ENCODE assay signal across 13 mouse cellular contexts in genomic region chr1:135130376-135131018, GRCm38 (mm10). TPM values are rescaled to one million over a fixed set of nuclear protein-coding genes. Genes with fewer than 3 reads are reported as not detected.
A peak's percentile ranks its signal among the peaks of the same experiment; 100 is the strongest.
DNase-seq lines count a peak whose midpoint lies in the region; ATAC-seq and TF ChIP-seq lines count a peak whose summit lies in the region.
"Had no signal": no experiment of that assay in that cellular context is flagged by ENCODE, and none has a peak within 500 bp of the region (broad histone marks: within the 10 kb centered on the region; RNA-seq: fewer than 3 reads in every experiment).

No protein-coding gene starts in this region.

- H3K9ac ChIP-seq in lung, embryonic 15.5 days: no peak overlapping the region
- H3K9ac ChIP-seq in liver, embryonic 15.5 days: no peak overlapping the region
- no peak overlapping the region for H3K9ac ChIP-seq in hindbrain, embryonic 14.5 days
- H3K9ac ChIP-seq: forebrain, embryonic 13.5 days; midbrain, embryonic 13.5 days; neural tube, embryonic 13.5 days had no signal

- no peak overlapping the region for H3K4me3 ChIP-seq in lung, embryonic 15.5 days
- peak overlapping the region; percentile 52 for H3K4me3 ChIP-seq in E14TG2a.4 (replicated peaks; ENCODE audit: low read length)
- no peak overlapping the region for H3K4me3 ChIP-seq in liver, embryonic 15.5 days (replicated peaks)
- no peak overlapping the region for H3K4me3 ChIP-seq in hindbrain, embryonic 14.5 days (replicated peaks; ENCODE audit: low read length)
- H3K4me3 ChIP-seq: forebrain, embryonic 13.5 days; midbrain, embryonic 13.5 days; neural tube, embryonic 13.5 days had no signal

- H3K9me3 ChIP-seq in lung, embryonic 15.5 days: no peaks in the 10 kb centered on the region
- H3K9me3 ChIP-seq in E14TG2a.4 (ENCODE audit: low read length): no peaks in the 10 kb centered on the region
- no peaks in the 10 kb centered on the region for H3K9me3 ChIP-seq in liver, embryonic 15.5 days (replicated peaks)
- no peaks in the 10 kb centered on the region for H3K9me3 ChIP-seq in hindbrain, embryonic 14.5 days (ENCODE audit: control insufficient read depth, low read length)
- H3K9me3 ChIP-seq: forebrain, embryonic 13.5 days; midbrain, embryonic 13.5 days; neural tube, embryonic 13.5 days had no signal

- 57% methylated on average over 2 of the region's 2 CpGs for WGBS in lung, embryonic 15.5 days
- 10% methylated on average over 2 of the region's 2 CpGs for WGBS in liver, embryonic 15.5 days (ENCODE audit: insufficient replicate concordance)
- WGBS in hindbrain, embryonic 14.5 days: 70% methylated on average over 2 of the region's 2 CpGs

- H3K36me3 ChIP-seq in lung, embryonic 15.5 days: no peaks in the 10 kb centered on the region
- peaks cover 6% of the 10 kb centered on the region; the same call in 1 of the 2 replicates for H3K36me3 ChIP-seq in E14TG2a.4 (ENCODE audit: insufficient read depth, low read length)
- no peaks in the 10 kb centered on the region for H3K36me3 ChIP-seq in liver, embryonic 15.5 days (replicated peaks)
- no peaks in the 10 kb centered on the region for H3K36me3 ChIP-seq in hindbrain, embryonic 14.5 days (replicated peaks; ENCODE audit: control insufficient read depth, insufficient read depth)
- H3K36me3 ChIP-seq: midbrain, embryonic 13.5 days; neural tube, embryonic 13.5 days had no signal

- peaks cover 22% of the 10 kb centered on the region for H3K4me1 ChIP-seq in lung, embryonic 15.5 days
- H3K4me1 ChIP-seq in E14TG2a.4 (replicated peaks; ENCODE audit: low read depth, low read length): peaks cover 73% of the 10 kb centered on the region
- H3K4me1 ChIP-seq in liver, embryonic 15.5 days (replicated peaks): peaks cover 50% of the 10 kb centered on the region
- 0 out of 2 replicates have a peak, but pooled peaks cover 3% of the 10 kb centered on the region for H3K4me1 ChIP-seq in hindbrain, embryonic 14.5 days (replicated peaks; ENCODE audit: control insufficient read depth, insufficient read depth, low read length)

- no peak for DNase-seq in lung, postnatal 25 days (ENCODE audit: low spot score)
- peak; percentile 30 for DNase-seq in MEL-GATA-1-ER (ENCODE audit: extremely low read depth, low read depth)
- DNase-seq in adrenal gland, postnatal 25 days: no peak
- no peak for DNase-seq in hindbrain, embryonic 14.5 days (ENCODE audit: low spot score)
- DNase-seq: cerebellum, adult 9-10 months; retina, postnatal 1 day had no signal

- ATAC-seq in lung, embryonic 15.5 days (ENCODE audit: borderline replicate concordance, extremely low read depth, low FRiP score, low TSS enrichment): no peak
- no peak for ATAC-seq in liver, embryonic 15.5 days (ENCODE audit: insufficient read depth)
- ATAC-seq in hindbrain, embryonic 14.5 days (ENCODE audit: low FRiP score): no peak
- ATAC-seq: forebrain, embryonic 13.5 days; midbrain, embryonic 13.5 days had no signal

- TF ChIP-seq CTCF in E14TG2a.4 (conservative IDR thresholded peaks at IDR 0.05; ENCODE audit: low read length): peak; percentile 10; the same call in 1 of the 2 replicates

- H3K27ac ChIP-seq in lung, embryonic 15.5 days: no peak overlapping the region
- 0 out of 2 replicates have a peak overlapping the region, but pooled peaks have one; percentile 75 for H3K27ac ChIP-seq in liver, embryonic 15.5 days (replicated peaks)
- H3K27ac ChIP-seq in hindbrain, embryonic 14.5 days: no peak overlapping the region
- H3K27ac ChIP-seq: forebrain, embryonic 13.5 days; midbrain, embryonic 13.5 days; neural tube, embryonic 13.5 days had no signal

- H3K4me2 ChIP-seq in lung, embryonic 15.5 days: peak overlapping the region; percentile 20; the same call in 1 of the 2 replicates
- peak overlapping the region; percentile 61 for H3K4me2 ChIP-seq in liver, embryonic 15.5 days
- H3K4me2 ChIP-seq in hindbrain, embryonic 14.5 days (replicated peaks): no peak overlapping the region
- H3K4me2 ChIP-seq: forebrain, embryonic 13.5 days; midbrain, embryonic 13.5 days; neural tube, embryonic 13.5 days had no signal

- H3K27me3 ChIP-seq in lung, embryonic 15.5 days: peaks cover 11% of the 10 kb centered on the region; the same call in 1 of the 2 replicates
- peaks cover 22% of the 10 kb centered on the region for H3K27me3 ChIP-seq in E14TG2a.4 (ENCODE audit: insufficient read depth, low read length)
- H3K27me3 ChIP-seq in liver, embryonic 15.5 days: peaks cover 9% of the 10 kb centered on the region
- H3K27me3 ChIP-seq in hindbrain, embryonic 14.5 days (ENCODE audit: control insufficient read depth, insufficient read depth, low read length): no peaks in the 10 kb centered on the region

RNA-seq across cellular contexts. Expression of gene Ptpn7, which starts 2.0 kb away (rescaled TPM):
- polyA plus RNA-seq in lung, embryonic 15.5 days (2015; fragmentation: Nextera tagmentation; extraction: Ambion mirVana): 2.9 and 5.8 TPM in 2 replicates
- polyA plus RNA-seq in liver, embryonic 15.5 days (2015; fragmentation: Nextera tagmentation; extraction: Ambion mirVana): 10.7 and 10.9 TPM in 2 replicates
- total RNA-seq in adrenal gland, postnatal 25 days (2021): 1.4 and 1.5 TPM in 2 replicates
- 0.11 and 0.22 TPM in 2 replicates for polyA plus RNA-seq in hindbrain, embryonic 14.5 days (2014; fragmentation: Nextera tagmentation; extraction: Ambion mirVana)

RNA-seq across cellular contexts. Expression of gene Arl8a, which starts 16.1 kb away (rescaled TPM):
- polyA plus RNA-seq in lung, embryonic 15.5 days (2015; fragmentation: Nextera tagmentation; extraction: Ambion mirVana): 42.7 and 47.0 TPM in 2 replicates
- polyA plus RNA-seq in liver, embryonic 15.5 days (2015; fragmentation: Nextera tagmentation; extraction: Ambion mirVana): 11.2 and 12.4 TPM in 2 replicates
- total RNA-seq in adrenal gland, postnatal 25 days (2021): 47.8 and 59.0 TPM in 2 replicates
- 354 and 383 TPM in 2 replicates for polyA plus RNA-seq in hindbrain, embryonic 14.5 days (2014; fragmentation: Nextera tagmentation; extraction: Ambion mirVana)

RNA-seq across cellular contexts. Expression of gene Lgr6, which starts 25.4 kb away (rescaled TPM):
- polyA plus RNA-seq in lung, embryonic 15.5 days (2015; fragmentation: Nextera tagmentation; extraction: Ambion mirVana): 11.6 and 12.8 TPM in 2 replicates
- polyA plus RNA-seq in liver, embryonic 15.5 days (2015; fragmentation: Nextera tagmentation; extraction: Ambion mirVana): 0.18 and 0.25 TPM in 2 replicates
- 2.2 and 2.4 TPM in 2 replicates for total RNA-seq in adrenal gland, postnatal 25 days (2021)
- polyA plus RNA-seq in hindbrain, embryonic 14.5 days (2014; fragmentation: Nextera tagmentation; extraction: Ambion mirVana): 1.2 and 1.4 TPM in 2 replicates

RNA-seq across cellular contexts. Expression of gene Gpr37l1, which starts 37.0 kb away (rescaled TPM):
- 0.10 TPM in 1 of 2 replicates, not detected in the other for polyA plus RNA-seq in lung, embryonic 15.5 days (2015; fragmentation: Nextera tagmentation; extraction: Ambion mirVana)
- not detected in 2 replicates for polyA plus RNA-seq in liver, embryonic 15.5 days (2015; fragmentation: Nextera tagmentation; extraction: Ambion mirVana)
- total RNA-seq in adrenal gland, postnatal 25 days (2021): 0.52 and 0.67 TPM in 2 replicates
- polyA plus RNA-seq in hindbrain, embryonic 14.5 days (2014; fragmentation: Nextera tagmentation; extraction: Ambion mirVana): 0.68 and 1.5 TPM in 2 replicates
- polyA plus RNA-seq: forebrain, embryonic 13.5 days; heart, postnatal 0 days had no signal
